Mouse (Mus musculus): Measurements from ENCODE around the gene Itgal.
"Not testable (repeated sequence)": the region's sequence is repeated elsewhere in the genome, so short reads cannot be mapped to it uniquely, and the experiment has no call there.

Gene Itgal

GRCm38 (mm10) chr7:127342332-127342731, 46.3 kb downstream of the Itgal start:
- DNase-seq (ENCODE audit: low spot score in 2 of 2), result peak in 1 of 2 experiments; percentile 18

- no peak for DNase-seq (ENCODE audit: low spot score in 2 of 2)
Observed at GRCm38 (mm10) chr7:127342888-127343287, 46.8 kb downstream of the Itgal start.

- DNase-seq (ENCODE audit: low spot score in 2 of 2), result no peak
Observed at GRCm38 (mm10) chr7:127343351-127344019, 47.4 kb downstream of the Itgal start.

GRCm38 (mm10) chr7:127344371-127344770, 48.3 kb downstream of the Itgal start:
- DNase-seq (ENCODE audit: low spot score in 2 of 2), result no peak

- no peak for DNase-seq (ENCODE audit: low spot score in 2 of 2)
Observed at GRCm38 (mm10) chr7:127345092-127345491, 49.0 kb downstream of the Itgal start.

GRCm38 (mm10) chr7:127345512-127346325, 49.7 kb downstream of the Itgal start, which contains the start of gene Zfp768:
Gene Zfp768, minus strand, starts transcription at chr7:127345589.
- peak; percentile 81 to 85 for DNase-seq (ENCODE audit: low spot score in 2 of 2)

- no peak for DNase-seq (ENCODE audit: low spot score in 2 of 2)
Observed at GRCm38 (mm10) chr7:127346676-127347075, 50.6 kb downstream of the Itgal start.

- no peak for DNase-seq (ENCODE audit: low spot score in 2 of 2)
Observed at GRCm38 (mm10) chr7:127351230-127352004, 55.4 kb downstream of the Itgal start.

GRCm38 (mm10) chr7:127355796-127356195, 59.7 kb downstream of the Itgal start:
- DNase-seq (ENCODE audit: low spot score in 2 of 2), result no peak

GRCm38 (mm10) chr7:127357871-127358270, 61.8 kb downstream of the Itgal start:
- no peak for DNase-seq (ENCODE audit: low spot score in 2 of 2)

GRCm38 (mm10) chr7:127358472-127358871, 62.4 kb downstream of the Itgal start:
- DNase-seq (ENCODE audit: low spot score in 2 of 2), result no peak

- DNase-seq (ENCODE audit: low spot score in 2 of 2), result no peak
Observed at GRCm38 (mm10) chr7:127360265-127360664, 64.2 kb downstream of the Itgal start.

GRCm38 (mm10) chr7:127361449-127361848, 65.4 kb downstream of the Itgal start:
- no peak for DNase-seq (ENCODE audit: low spot score in 2 of 2)

GRCm38 (mm10) chr7:127362418-127362817, 66.4 kb downstream of the Itgal start:
- peak; percentile 26 to 36 for DNase-seq (ENCODE audit: low spot score in 2 of 2)

GRCm38 (mm10) chr7:127363475-127363921, 67.4 kb downstream of the Itgal start:
- DNase-seq (ENCODE audit: low spot score in 2 of 2), result no peak

- no peak for DNase-seq (ENCODE audit: low spot score in 2 of 2)
Observed at GRCm38 (mm10) chr7:127364166-127364565, 68.1 kb downstream of the Itgal start.

- no peak for DNase-seq (ENCODE audit: low spot score in 2 of 2)
Observed at GRCm38 (mm10) chr7:127366249-127366648, 70.2 kb downstream of the Itgal start.

GRCm38 (mm10) chr7:127371213-127371612, 75.2 kb downstream of the Itgal start:
- DNase-seq (ENCODE audit: low spot score in 2 of 2), result no peak

- not testable (repeated sequence) for DNase-seq (ENCODE audit: low spot score in 2 of 2)
Observed at GRCm38 (mm10) chr7:127371870-127372269, 75.8 kb downstream of the Itgal start.

- DNase-seq (ENCODE audit: low spot score in 2 of 2), result peak; percentile 94 to 96
Observed at GRCm38 (mm10) chr7:127375271-127376245, 79.5 kb downstream of the Itgal start, which contains the start of gene Zfp747. Gene Zfp747, minus strand, starts transcription at chr7:127376050.
